Mouse (Mus musculus) ES-Bruce4 (cell line): Measurements from ENCODE around the gene Lpin2.

Experiments
- CTCF ChIP-seq: IDR thresholded peaks from one replicate; pipeline ENCODE4 v1.8.1; 2011; ENCODE audit warnings: low read depth, low read length
- EP300 ChIP-seq: IDR thresholded peaks from 2 replicates; pipeline ENCODE4 v1.6.1; 2011; ENCODE audit warnings: low read depth, low read length; ENCODE audit not compliant: insufficient read depth
- POLR2A ChIP-seq: IDR thresholded peaks from one replicate; pipeline ENCODE4 v1.8.1; 2011; ENCODE audit warnings: low read length; ENCODE audit not compliant: insufficient read depth

GRCm38 (mm10) chr17:71199346-71199745, 17.0 kb downstream of the Lpin2 start:
- TF ChIP-seq CTCF: no peak
- TF ChIP-seq EP300: no peak
- TF ChIP-seq POLR2A: no peak
